In genomic region chrX:10330246-10330645, GRCm38 (mm10) we compare ENCODE assay signal across 11 mouse cellular contexts.
"Had no signal": no experiment of that assay in that cellular context is flagged by ENCODE, and none has a peak within 500 bp of the region (broad histone marks: within the 10 kb centered on the region; RNA-seq: fewer than 3 reads in every experiment).

No protein-coding gene starts in this region.

- H3K4me2 ChIP-seq: liver, embryonic 11.5 days; liver, embryonic 15.5 days; midbrain, embryonic 13.5 days had no signal

- ATAC-seq: lung, postnatal 0 days; midbrain, embryonic 13.5 days had no signal

- H3K9me3 ChIP-seq: limb, embryonic 10.5 days; liver, embryonic 15.5 days; midbrain, embryonic 13.5 days had no signal

- H3K9ac ChIP-seq: liver, embryonic 15.5 days; midbrain, embryonic 13.5 days had no signal

- H3K36me3 ChIP-seq: limb, embryonic 10.5 days; liver, embryonic 15.5 days; midbrain, embryonic 13.5 days had no signal

- H3K27me3 ChIP-seq: liver, embryonic 15.5 days; midbrain, embryonic 13.5 days had no signal

- H3K27ac ChIP-seq: left cerebral cortex, adult 2 months; limb, embryonic 10.5 days; liver, embryonic 15.5 days; midbrain, embryonic 13.5 days; stomach, postnatal 0 days had no signal

- DNase-seq: kidney, postnatal 14 days; lung, adult 2 months; lung, postnatal 36 days; right cerebral cortex, adult 18-20 months had no signal

- H3K4me1 ChIP-seq: limb, embryonic 10.5 days; liver, embryonic 15.5 days; midbrain, embryonic 13.5 days had no signal

- H3K4me3 ChIP-seq: left cerebral cortex, adult 2 months; limb, embryonic 10.5 days; liver, embryonic 15.5 days; midbrain, embryonic 13.5 days had no signal
